In genomic region chr10:123135818-123136217, GRCm38 (mm10) we compare ENCODE assay signal across 14 mouse cellular contexts. TPM values are rescaled to one million over a fixed set of nuclear protein-coding genes. Genes with fewer than 3 reads are reported as not detected.
DNase-seq lines count a peak whose midpoint lies in the region; ATAC-seq and TF ChIP-seq lines count a peak whose summit lies in the region.
"Had no signal": no experiment of that assay in that cellular context is flagged by ENCODE, and none has a peak within 500 bp of the region (broad histone marks: within the 10 kb centered on the region; RNA-seq: fewer than 3 reads in every experiment).

No protein-coding gene starts in this region.

- no peak for TF ChIP-seq POLR2A in lung, adult 2 months (IDR thresholded peaks at IDR 0.05; ENCODE audit: borderline replicate concordance, extremely low read depth, low read depth, low read length)

- H3K36me3 ChIP-seq in heart, embryonic 14.5 days (ENCODE audit: control insufficient read depth, insufficient read depth, low read length) = peaks cover 36% of the 10 kb centered on the region
- peaks cover 24% of the 10 kb centered on the region for H3K36me3 ChIP-seq in lung, embryonic 14.5 days (ENCODE audit: insufficient read depth)
- H3K36me3 ChIP-seq in heart, embryonic 16.5 days (ENCODE audit: control insufficient read depth, insufficient read depth) = peaks cover 23% of the 10 kb centered on the region
- H3K36me3 ChIP-seq in midbrain, embryonic 12.5 days = peaks cover 27% of the 10 kb centered on the region

- no peak for DNase-seq in heart, adult 8-10 months (ENCODE audit: low spot score)
- peak; percentile 22 for DNase-seq in lung, embryonic 14.5 days
- DNase-seq in lung, adult 2 months = no peak
- DNase-seq in thymus, postnatal 10 days (ENCODE audit: low spot score in 2 of 2) = no peak
- no peak for DNase-seq in frontal cortex, adult 2 months (ENCODE audit: extremely low spot score in 1 of 2, low spot score in 1 of 2)
- DNase-seq: cerebellum, adult 9-10 months; gastrocnemius, postnatal 25 days had no signal

- ATAC-seq in heart, embryonic 14.5 days (ENCODE audit: insufficient number of reproducible peaks, insufficient read depth, low FRiP score, low read depth) = peak; percentile 39; the same call in 1 of the 2 replicates
- peak; percentile 44; the same call in 1 of the 2 replicates for ATAC-seq in lung, embryonic 14.5 days (ENCODE audit: insufficient read depth)
- ATAC-seq in heart, embryonic 16.5 days (replicated peaks; ENCODE audit: extremely low read depth, insufficient read depth, low FRiP score) = 0 out of 2 replicates have a peak, but pooled peaks have one; percentile 49
- peak; percentile 52 for ATAC-seq in midbrain, embryonic 12.5 days (ENCODE audit: low FRiP score, low read depth)
- ATAC-seq: CD4-positive, CD25-positive, alpha-beta regulatory T cell, adult 4 months had no signal

- H3K27me3 ChIP-seq in heart, embryonic 14.5 days (ENCODE audit: control insufficient read depth, insufficient read depth, low read length) = no peaks in the 10 kb centered on the region
- no peaks in the 10 kb centered on the region for H3K27me3 ChIP-seq in lung, embryonic 14.5 days (ENCODE audit: insufficient read depth, low read length)
- H3K27me3 ChIP-seq in heart, embryonic 16.5 days (ENCODE audit: control insufficient read depth, insufficient read depth, low read length) = no peaks in the 10 kb centered on the region
- H3K27me3 ChIP-seq in midbrain, embryonic 12.5 days = no peaks in the 10 kb centered on the region
- H3K27me3 ChIP-seq: hindbrain, embryonic 15.5 days; limb, embryonic 15.5 days had no signal

- H3K27ac ChIP-seq in heart, embryonic 14.5 days (replicated peaks in 1 of 2; ENCODE audit: control insufficient read depth in 1 of 2, insufficient read depth in 1 of 2, low read depth in 2 of 2, low read length in 2 of 2) = no peak overlapping the region; a peak in 1 of 4 replicates
- H3K27ac ChIP-seq in lung, embryonic 14.5 days (ENCODE audit: low read depth) = no peak overlapping the region
- no peak overlapping the region for H3K27ac ChIP-seq in heart, embryonic 16.5 days (ENCODE audit: low read length)
- H3K27ac ChIP-seq in midbrain, embryonic 12.5 days (replicated peaks) = 0 out of 2 replicates have a peak overlapping the region, but pooled peaks have one; percentile 25
- H3K27ac ChIP-seq: hindbrain, embryonic 15.5 days; left cerebral cortex, adult 2 months; limb, embryonic 15.5 days had no signal

- no peak overlapping the region for H3K9ac ChIP-seq in heart, embryonic 14.5 days (ENCODE audit: low read length)
- H3K9ac ChIP-seq in lung, embryonic 14.5 days = no peak overlapping the region
- H3K9ac ChIP-seq in heart, embryonic 16.5 days (ENCODE audit: low read length) = no peak overlapping the region
- H3K9ac ChIP-seq in midbrain, embryonic 12.5 days (replicated peaks) = no peak overlapping the region
- H3K9ac ChIP-seq: hindbrain, embryonic 15.5 days; limb, embryonic 15.5 days had no signal

- H3K9me3 ChIP-seq in heart, embryonic 14.5 days (ENCODE audit: control insufficient read depth, low read length) = no peaks in the 10 kb centered on the region
- no peaks in the 10 kb centered on the region for H3K9me3 ChIP-seq in lung, embryonic 14.5 days (ENCODE audit: low read depth, low read length)
- no peaks in the 10 kb centered on the region for H3K9me3 ChIP-seq in heart, embryonic 16.5 days (replicated peaks; ENCODE audit: control insufficient read depth, low read length)
- no peaks in the 10 kb centered on the region for H3K9me3 ChIP-seq in midbrain, embryonic 12.5 days
- H3K9me3 ChIP-seq: hindbrain, embryonic 15.5 days; limb, embryonic 15.5 days had no signal

- TF ChIP-seq CTCF in lung, embryonic 14.5 days (IDR thresholded peaks at IDR 0.05; ENCODE audit: low read depth) = no peak
- TF ChIP-seq CTCF in lung, adult 2 months (IDR thresholded peaks at IDR 0.05; ENCODE audit: insufficient read depth, low read length) = no peak

- 68% methylated on average over 10 of the region's 10 CpGs for WGBS in heart, embryonic 14.5 days
- WGBS in lung, embryonic 14.5 days = 72% methylated on average over 10 of the region's 10 CpGs
- WGBS in lung, adult 2 months = 48% methylated on average over 10 of the region's 10 CpGs
- WGBS in heart, embryonic 16.5 days = 71% methylated on average over 10 of the region's 10 CpGs
- WGBS in midbrain, embryonic 12.5 days = 46% methylated on average over 10 of the region's 10 CpGs

- H3K4me1 ChIP-seq in heart, embryonic 14.5 days (ENCODE audit: control insufficient read depth in 2 of 2, insufficient read depth in 2 of 2, low read length in 2 of 2) = 0 out of 4 replicates have a peak, but pooled peaks cover 0 to 4% of the 10 kb centered on the region in 2 experiments
- H3K4me1 ChIP-seq in lung, embryonic 14.5 days (ENCODE audit: insufficient read depth) = no peaks in the 10 kb centered on the region
- peaks cover 3% of the 10 kb centered on the region for H3K4me1 ChIP-seq in lung, adult 2 months (ENCODE audit: control insufficient read depth, insufficient read depth, low read length)
- no peaks in the 10 kb centered on the region for H3K4me1 ChIP-seq in heart, embryonic 16.5 days (ENCODE audit: control insufficient read depth, insufficient read depth, low read length)
- peaks cover 3% of the 10 kb centered on the region; the same call in 1 of the 2 replicates for H3K4me1 ChIP-seq in midbrain, embryonic 12.5 days
- H3K4me1 ChIP-seq: limb, embryonic 15.5 days had no signal

- H3K4me3 ChIP-seq in heart, embryonic 14.5 days (ENCODE audit: control insufficient read depth in 1 of 2, insufficient read depth in 1 of 2, low read depth in 1 of 2, low read length in 2 of 2) = no peak overlapping the region
- H3K4me3 ChIP-seq in lung, embryonic 14.5 days (ENCODE audit: low read depth, low read length) = no peak overlapping the region
- H3K4me3 ChIP-seq in lung, adult 2 months (replicated peaks; ENCODE audit: extremely low read depth, low read depth, low read length) = no peak overlapping the region
- no peak overlapping the region for H3K4me3 ChIP-seq in heart, embryonic 16.5 days (ENCODE audit: low read length)
- H3K4me3 ChIP-seq in midbrain, embryonic 12.5 days = no peak overlapping the region
- H3K4me3 ChIP-seq: hindbrain, embryonic 15.5 days; left cerebral cortex, adult 2 months; limb, embryonic 15.5 days had no signal

- no peak overlapping the region for H3K4me2 ChIP-seq in heart, embryonic 14.5 days (ENCODE audit: low read length)
- H3K4me2 ChIP-seq in lung, embryonic 14.5 days = no peak overlapping the region
- no peak overlapping the region for H3K4me2 ChIP-seq in heart, embryonic 16.5 days (ENCODE audit: low read depth, low read length)
- no peak overlapping the region for H3K4me2 ChIP-seq in midbrain, embryonic 12.5 days (replicated peaks)
- H3K4me2 ChIP-seq: hindbrain, embryonic 15.5 days; limb, embryonic 15.5 days had no signal

RNA-seq across cellular contexts. Expression of gene Mon2, which starts 59.5 kb away (rescaled TPM):
- 31.5 and 32.3 TPM in 2 replicates for polyA plus RNA-seq in heart, embryonic 14.5 days (2014; fragmentation: Nextera tagmentation; extraction: Ambion mirVana)
- total RNA-seq in heart, adult 8-10 months (2022) = 10 to 100 TPM; 36.2 to 47.2 (median 40.1) TPM
- polyA plus RNA-seq in lung, embryonic 14.5 days (2014; fragmentation: Nextera tagmentation; extraction: Ambion mirVana) = 35.0 and 37.3 TPM in 2 replicates
- polyA plus RNA-seq in lung, adult 2 months (2012; rRNA removed) = 47.3 and 69.0 TPM in 2 replicates
- 14.6 and 17.6 TPM in 2 replicates for polyA plus RNA-seq in heart, embryonic 16.5 days (2015; fragmentation: Nextera tagmentation; extraction: Ambion mirVana)
- 40.2 and 42.1 TPM in 2 replicates for polyA plus RNA-seq in midbrain, embryonic 12.5 days (2016; fragmentation: Nextera tagmentation; extraction: Ambion mirVana)
- polyA plus RNA-seq in frontal cortex, adult 2 months (2012; rRNA removed) = 48.4 and 54.6 TPM in 2 replicates
